Mouse (Mus musculus) C2C12 (cell line): ENCODE data around the gene Pycard. TPM values are rescaled to one million over a fixed set of nuclear protein-coding genes. Genes with fewer than 3 reads are reported as not detected.

Source experiments
- H3K27me3 ChIP-seq: one replicate; pipeline ENCODE4 v1.6.1; 2011; ENCODE audit not compliant: control insufficient read depth, insufficient read depth, insufficient read length
- H3K36me3 ChIP-seq: one replicate; pipeline ENCODE4 v1.6.1; 2011; ENCODE audit not compliant: control insufficient read depth, insufficient read depth
- H3K4me3 ChIP-seq: one replicate; pipeline ENCODE4 v1.5.1; 2011; ENCODE audit warnings: mild to moderate bottlenecking, control low read depth; ENCODE audit not compliant: poor library complexity, insufficient read depth, severe bottlenecking
- H3K79me2 ChIP-seq: one replicate; pipeline ENCODE4 v1.6.1; 2011; ENCODE audit not compliant: control insufficient read depth, insufficient read depth
- H3K79me3 ChIP-seq: one replicate; pipeline ENCODE4 v1.6.1; 2011; ENCODE audit warnings: low read depth, control low read depth
- H3ac ChIP-seq: one replicate; pipeline ENCODE3; 2011; ENCODE audit warnings: low read depth; ENCODE audit not compliant: control insufficient read depth, insufficient read length
- CEBPB ChIP-seq: IDR thresholded peaks from one replicate; pipeline ENCODE4 v1.6.1; 2011; ENCODE audit warnings: low read depth, mild to moderate bottlenecking, control low read depth, moderate library complexity
- CTCF ChIP-seq: IDR thresholded peaks from one replicate; pipeline ENCODE4 v1.5.1; 2011; ENCODE audit not compliant: control insufficient read depth, insufficient read depth, insufficient read length
- FOSL1 ChIP-seq: IDR thresholded peaks from one replicate; pipeline ENCODE4 v1.8.0; 2011; ENCODE audit warnings: mild to moderate bottlenecking, low read length; ENCODE audit not compliant: poor library complexity, insufficient read depth, severe bottlenecking
- MAX ChIP-seq: IDR thresholded peaks from one replicate; pipeline ENCODE4 v1.6.1; 2011; ENCODE audit warnings: mild to moderate bottlenecking, control low read depth
- MYOD1 ChIP-seq: IDR thresholded peaks from one replicate; pipeline ENCODE4 v1.6.1; 2011; ENCODE audit warnings: low read depth; ENCODE audit not compliant: control insufficient read depth, insufficient read length
- MYOG ChIP-seq: IDR thresholded peaks from one replicate; pipeline ENCODE4 v1.6.1; 2011; ENCODE audit not compliant: control insufficient read depth, insufficient read length; ENCODE audit errors: extremely low read depth
- USF1 ChIP-seq: IDR thresholded peaks from one replicate; pipeline ENCODE4 v1.6.1; 2011; ENCODE audit warnings: low read depth, mild to moderate bottlenecking, control low read depth, moderate library complexity
- polyA plus RNA-seq: library from polyadenylated mRNA; unstranded; fragments of >200 nt; fragmentation: generic; extraction: Trizol; gene quantifications from one replicate; pipeline ENCODE4 v1.2.1, GENCODE M21; 2012; ENCODE audit warnings: missing spikeins

Pycard gene
- polyA plus RNA-seq, 1 experiment, result 0.16 TPM

- TF ChIP-seq USF1 (peak; percentile 42), MYOG (no peak)
- no peaks in the 10 kb centered on the region for H3K79me2 ChIP-seq
- no peaks in the 10 kb centered on the region for H3K36me3 ChIP-seq
- no peaks in the 10 kb centered on the region for H3K27me3 ChIP-seq
- no peaks in the 10 kb centered on the region for H3K79me3 ChIP-seq
- no peak overlapping the region for H3K4me3 ChIP-seq
- no peak overlapping the region for H3ac ChIP-seq
Observed at GRCm38 (mm10) chr7:128025381-128025780, 31.7 kb upstream of the Pycard start.

GRCm38 (mm10) chr7:128024932-128025331 lies 31.3 kb upstream of the Pycard start:
- Histone ChIP-seq H3K79me2 (no peaks in the 10 kb centered on the region), H3K79me3 (no peaks in the 10 kb centered on the region), H3K4me3 (no peak overlapping the region), H3ac (no peak overlapping the region), H3K36me3 (no peaks in the 10 kb centered on the region), H3K27me3 (no peaks in the 10 kb centered on the region)
- no peak for TF ChIP-seq FOSL1
- TF ChIP-seq USF1, result peak; percentile 65

- Histone ChIP-seq H3ac (no peak overlapping the region), H3K27me3 (no peaks in the 10 kb centered on the region), H3K79me3 (no peaks in the 10 kb centered on the region), H3K79me2 (no peaks in the 10 kb centered on the region), H3K36me3 (no peaks in the 10 kb centered on the region), H3K4me3 (no peak overlapping the region)
- TF ChIP-seq FOSL1 (no peak), MAX (no peak), MYOD1 (no peak), MYOG (no peak), USF1 (no peak), CTCF (no peak), CEBPB (no peak)
Observed at GRCm38 (mm10) chr7:128024364-128024763, 30.7 kb upstream of the Pycard start.

DNA sequence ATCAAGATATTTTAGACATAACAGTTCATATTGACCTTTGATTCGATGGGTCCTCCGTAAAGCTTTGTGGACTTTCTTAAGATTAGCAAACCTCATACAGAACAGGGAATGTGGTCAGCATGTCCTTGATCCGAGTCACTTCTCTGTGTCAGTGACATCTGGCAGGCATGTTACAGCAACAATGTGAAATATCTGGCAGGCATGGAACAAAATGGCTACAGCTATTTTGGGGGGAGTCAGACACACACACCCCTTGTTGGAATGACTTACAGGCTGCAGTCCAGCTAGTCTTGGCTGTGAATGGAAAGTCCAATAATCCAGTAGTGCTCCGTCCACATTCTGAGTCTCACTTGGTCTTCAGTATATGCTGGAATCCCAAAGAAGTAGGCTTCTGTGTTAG lies 29.9 kb upstream of the Pycard start:
- Histone ChIP-seq H3K27me3 (no peaks in the 10 kb centered on the region), H3K36me3 (no peaks in the 10 kb centered on the region), H3K79me3 (no peaks in the 10 kb centered on the region), H3K4me3 (no peak overlapping the region), H3ac (no peak overlapping the region), H3K79me2 (no peaks in the 10 kb centered on the region)
- no peak for TF ChIP-seq MYOD1
- no peak for TF ChIP-seq FOSL1
- no peak for TF ChIP-seq MYOG
- TF ChIP-seq USF1, result no peak
- TF ChIP-seq CTCF, result no peak
- TF ChIP-seq CEBPB, result no peak
- TF ChIP-seq MAX, result no peak

GRCm38 (mm10) chr7:128022974-128023373 lies 29.3 kb upstream of the Pycard start:
- Histone ChIP-seq H3ac (no peak overlapping the region), H3K27me3 (no peaks in the 10 kb centered on the region), H3K4me3 (no peak overlapping the region), H3K79me2 (no peaks in the 10 kb centered on the region), H3K79me3 (no peaks in the 10 kb centered on the region), H3K36me3 (no peaks in the 10 kb centered on the region)
- TF ChIP-seq MYOG (no peak), CEBPB (no peak), MYOD1 (no peak), FOSL1 (no peak)

DNA sequence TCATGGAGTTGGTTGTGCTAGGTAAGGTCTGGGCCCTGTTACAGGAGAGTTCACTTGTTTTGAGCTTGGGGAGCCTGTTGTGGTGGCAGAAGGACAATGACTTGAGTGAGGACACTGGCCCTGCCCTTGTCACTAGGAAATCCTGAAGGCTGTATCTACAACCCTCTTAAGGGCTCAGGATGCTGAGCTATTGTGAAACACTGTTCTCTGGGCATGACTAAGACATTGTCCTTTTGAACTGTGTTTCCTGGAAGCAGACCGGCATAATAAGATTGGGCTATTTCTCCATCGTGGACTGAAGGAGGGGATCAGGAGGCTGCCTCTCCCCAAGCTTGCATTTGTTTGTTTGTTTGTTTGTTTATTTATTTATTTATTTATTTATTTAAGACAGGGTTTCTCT lies 25.5 kb upstream of the Pycard start:
- Histone ChIP-seq H3K4me3 (no peak overlapping the region), H3K79me2 (no peaks in the 10 kb centered on the region), H3ac (no peak overlapping the region), H3K27me3 (no peaks in the 10 kb centered on the region), H3K36me3 (no peaks in the 10 kb centered on the region), H3K79me3 (no peaks in the 10 kb centered on the region)
- TF ChIP-seq MYOG (no peak), USF1 (no peak)

- no peaks in the 10 kb centered on the region for H3K79me2 ChIP-seq
- H3K36me3 ChIP-seq, result no peaks in the 10 kb centered on the region
- no peaks in the 10 kb centered on the region for H3K27me3 ChIP-seq
- H3ac ChIP-seq, result no peak overlapping the region
- TF ChIP-seq CEBPB, result no peak
- no peak for TF ChIP-seq USF1
- no peak for TF ChIP-seq MYOG
- TF ChIP-seq MYOD1, result no peak
- no peak for TF ChIP-seq FOSL1
- TF ChIP-seq MAX, result no peak
- no peak for TF ChIP-seq CTCF
- H3K79me3 ChIP-seq, result no peaks in the 10 kb centered on the region
- H3K4me3 ChIP-seq, result no peak overlapping the region
Observed at GRCm38 (mm10) chr7:128018275-128018674, 24.6 kb upstream of the Pycard start.
